Mouse (Mus musculus) brain, adult 2 months (tissue): ENCODE measurements around the gene Itgae.

Experiments used
- DNase-seq: peaks from one replicate; pipeline ENCODE4 v3.0.0; 2011; ENCODE audit warnings: low read depth, low spot score

The Itgae gene

GRCm38 (mm10) chr11:73194444-73194843, 104.1 kb downstream of the Itgae start:
- DNase-seq = peak; percentile 60
